Mouse (Mus musculus): ENCODE results near the gene Omg.
A peak's percentile ranks its signal among the peaks of the same experiment; 100 is the strongest.

Omg gene

DNA sequence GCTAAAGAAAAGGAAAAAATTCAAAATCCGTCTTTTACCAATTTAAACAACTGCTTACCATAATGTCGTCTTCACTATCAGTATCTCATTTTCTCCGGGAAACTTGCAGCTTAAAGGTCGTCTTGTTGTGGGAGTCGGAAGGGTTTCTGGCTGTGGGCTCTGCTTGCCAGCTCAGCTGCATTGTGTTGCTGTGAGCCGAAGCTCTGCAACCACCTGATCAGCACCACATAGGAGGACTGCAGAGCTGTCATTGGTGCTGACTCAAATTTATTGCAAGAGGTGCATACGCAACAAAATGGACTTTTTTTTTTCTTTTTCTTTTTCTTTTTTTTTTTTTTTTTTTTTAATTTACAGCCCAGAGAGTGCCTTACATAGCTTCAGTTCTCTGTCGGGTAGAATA lies at the start of gene Omg:
TSS of gene Omg (minus strand) at position 240 of the 400 bp plus-strand sequence.
- no peak for DNase-seq (ENCODE audit: low spot score)

DNA sequence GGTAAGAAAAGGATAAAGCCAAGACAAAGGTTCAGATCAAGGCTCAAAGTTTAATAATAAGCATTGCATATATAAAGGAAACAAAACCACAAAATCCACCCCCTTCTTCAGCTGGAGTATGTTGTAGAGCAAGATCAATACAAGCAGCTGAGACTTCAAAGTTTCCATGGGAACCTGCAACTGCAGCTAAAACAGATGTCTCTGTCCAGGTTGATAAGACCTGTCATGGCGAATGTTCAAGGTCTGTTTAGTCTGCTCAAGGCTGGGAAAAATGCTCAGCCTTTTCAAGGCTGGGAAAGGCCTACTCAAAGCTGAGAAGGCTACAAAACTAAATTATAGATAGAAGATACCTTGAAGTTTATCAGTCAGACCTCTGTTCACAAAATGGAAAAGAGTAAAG lies 48.7 kb upstream of the Omg start:
- peak; percentile 44 for DNase-seq (ENCODE audit: low spot score)

DNA sequence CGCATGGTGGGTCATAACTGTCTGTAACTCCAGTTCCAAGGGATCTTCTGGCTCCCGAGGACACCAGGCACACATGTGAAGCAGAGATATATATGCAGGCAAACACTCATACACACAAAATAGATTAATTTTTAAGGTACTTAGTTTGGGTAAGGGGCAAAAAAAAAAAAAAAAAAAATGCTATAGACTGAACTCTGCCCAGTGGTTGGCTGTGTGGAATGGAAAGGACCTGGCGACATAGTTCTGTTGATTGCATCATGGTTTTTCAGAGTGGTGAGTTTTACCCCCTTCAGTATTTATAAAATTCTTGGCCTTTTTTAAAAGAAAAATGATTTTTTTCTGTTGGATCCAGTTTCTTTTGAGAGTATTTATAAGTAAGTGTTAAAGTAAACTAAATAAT lies 32.4 kb upstream of the Omg start:
- DNase-seq (ENCODE audit: low spot score), result no peak

DNA sequence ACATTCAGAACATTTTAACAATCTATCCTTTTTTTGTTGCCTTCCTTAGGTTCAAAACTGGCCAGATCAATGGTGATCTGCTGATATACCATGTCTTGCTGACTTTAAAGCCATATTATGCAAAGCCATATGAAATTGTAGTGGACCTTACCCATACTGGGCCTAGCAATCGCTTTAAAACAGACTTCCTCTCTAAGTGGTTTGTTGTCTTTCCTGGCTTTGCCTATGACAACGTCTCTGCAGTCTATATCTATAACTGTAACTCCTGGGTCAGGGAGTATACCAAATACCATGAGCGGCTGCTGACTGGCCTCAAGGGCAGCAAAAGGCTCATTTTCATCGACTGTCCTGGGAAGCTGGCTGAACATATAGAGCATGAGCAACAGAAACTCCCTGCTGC lies 31.7 kb upstream of the Omg start:
- DNase-seq (ENCODE audit: low spot score), result no peak

DNA sequence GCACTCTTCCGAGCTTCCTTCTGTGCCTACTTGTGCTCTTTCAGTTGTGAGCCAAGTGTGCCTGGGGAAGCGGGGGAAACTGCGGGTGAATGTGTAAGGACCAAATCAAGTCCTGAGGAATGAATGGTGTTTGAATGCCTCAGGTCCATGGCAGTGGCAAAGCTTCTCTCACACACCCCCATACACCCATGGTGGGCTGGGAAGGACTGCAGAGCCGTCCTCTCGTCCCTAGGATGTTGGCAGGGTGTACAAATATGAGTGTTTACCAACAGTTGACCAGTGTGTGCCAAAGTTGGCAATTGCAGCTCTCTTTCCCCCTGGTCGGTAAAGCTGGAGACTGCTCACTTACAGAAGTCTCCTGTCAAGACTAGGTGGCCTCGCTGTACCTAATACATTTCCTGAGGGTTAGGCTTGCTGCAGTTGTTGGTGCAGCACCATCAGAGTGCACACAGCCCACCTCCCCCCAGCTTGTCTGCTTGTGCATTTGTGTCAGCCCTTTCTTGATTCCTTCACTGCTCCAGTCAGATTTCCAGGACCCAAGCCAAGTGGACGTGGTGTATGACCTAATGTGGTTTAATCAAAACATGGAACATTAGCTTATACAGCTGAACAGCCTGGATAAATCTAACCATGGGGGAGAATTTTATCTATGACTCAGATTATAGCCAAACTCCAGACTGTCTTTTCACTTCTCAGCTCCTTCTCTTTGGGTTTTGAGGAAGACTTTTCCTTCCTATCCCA lies 30.2 kb upstream of the Omg start:
- DNase-seq (ENCODE audit: low spot score), result no peak

DNA sequence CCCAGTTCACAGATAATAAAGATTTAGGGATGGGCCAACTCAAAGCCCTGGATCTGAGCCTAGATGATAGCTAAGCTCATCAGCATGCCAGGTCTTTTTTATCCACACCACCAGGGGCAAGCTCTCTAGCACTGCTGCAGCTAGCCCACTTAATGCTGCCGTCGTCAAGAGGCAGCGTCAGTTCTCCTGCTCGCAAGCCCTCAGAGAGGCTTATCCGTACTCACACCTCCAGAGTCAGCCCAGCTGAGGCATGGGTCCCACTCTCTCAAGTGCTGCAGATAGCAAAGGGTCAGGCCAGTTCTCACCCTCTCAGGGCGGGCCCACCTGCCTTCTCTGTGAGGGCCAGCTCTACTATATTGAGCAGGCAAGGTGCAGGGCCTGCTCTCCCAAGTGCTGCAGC lies 29.4 kb upstream of the Omg start:
- DNase-seq (ENCODE audit: low spot score), result no peak

DNA sequence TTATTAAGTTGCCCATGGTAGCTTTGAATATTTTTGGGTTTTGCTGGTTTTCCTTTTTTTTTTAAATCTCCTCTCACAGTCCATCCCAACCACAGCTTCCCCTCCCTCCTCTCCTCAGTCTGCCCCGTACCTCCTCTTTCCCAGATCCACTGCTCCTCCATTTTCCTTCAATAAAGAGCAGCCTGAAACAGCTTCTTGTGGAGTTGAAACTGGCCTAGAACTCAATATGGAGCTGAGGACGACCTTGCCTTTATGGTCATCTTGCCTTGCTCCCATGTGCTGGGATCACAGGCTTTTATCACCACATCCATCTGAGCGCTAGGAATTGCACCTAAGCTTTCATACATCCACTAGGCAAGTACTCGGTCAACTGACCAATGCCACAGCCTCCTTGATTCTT lies 27.6 kb upstream of the Omg start:
- no peak for DNase-seq (ENCODE audit: low spot score)

DNA sequence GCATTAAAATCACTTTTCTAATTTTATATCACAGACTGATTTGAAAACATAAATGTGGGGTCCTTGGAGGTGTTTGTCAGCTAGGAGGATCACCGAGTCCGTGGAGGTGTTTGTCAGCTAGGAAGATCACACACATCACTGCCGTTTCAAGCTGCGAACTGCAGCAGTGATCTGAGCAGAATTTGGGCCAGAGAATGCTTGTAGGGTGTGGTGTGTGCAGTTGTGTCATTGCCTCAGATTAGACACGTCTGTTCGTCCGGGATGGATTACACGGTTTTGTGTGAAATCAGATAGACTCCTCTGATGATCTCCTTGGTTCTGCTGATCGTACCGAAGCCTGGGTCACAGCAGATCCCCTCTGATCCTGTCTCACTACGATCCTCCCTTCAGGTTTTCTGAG lies 26.9 kb upstream of the Omg start:
- DNase-seq (ENCODE audit: low spot score), result no peak

DNA sequence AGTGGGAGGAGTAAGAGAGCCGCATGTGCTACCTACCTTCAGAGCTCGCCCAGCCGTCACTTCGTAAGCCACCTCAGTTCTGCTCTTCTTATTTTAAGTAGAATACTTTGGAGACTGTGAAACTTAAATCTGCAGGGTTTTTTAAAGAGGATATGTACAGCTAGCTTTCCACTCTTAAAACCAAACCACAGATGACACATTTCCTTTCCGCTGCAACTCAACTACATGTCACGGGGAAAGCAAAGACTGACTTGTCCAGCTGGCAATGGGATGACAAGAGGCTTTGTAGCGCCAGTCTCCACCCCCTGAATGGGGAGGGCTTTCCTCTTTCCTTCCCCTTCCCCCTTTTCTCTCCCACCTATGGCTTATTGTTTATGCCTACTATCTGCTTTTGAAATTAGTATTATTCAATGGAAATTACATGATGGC lies 26.5 kb upstream of the Omg start, which contains the start of the genes Evi2 and Evi2a:
TSS of gene Evi2 (minus strand) at position 257 of the 429 bp plus-strand sequence.
TSS of gene Evi2a (minus strand) at position 277 of the 429 bp plus-strand sequence.
- DNase-seq (ENCODE audit: low spot score), result no peak

DNA sequence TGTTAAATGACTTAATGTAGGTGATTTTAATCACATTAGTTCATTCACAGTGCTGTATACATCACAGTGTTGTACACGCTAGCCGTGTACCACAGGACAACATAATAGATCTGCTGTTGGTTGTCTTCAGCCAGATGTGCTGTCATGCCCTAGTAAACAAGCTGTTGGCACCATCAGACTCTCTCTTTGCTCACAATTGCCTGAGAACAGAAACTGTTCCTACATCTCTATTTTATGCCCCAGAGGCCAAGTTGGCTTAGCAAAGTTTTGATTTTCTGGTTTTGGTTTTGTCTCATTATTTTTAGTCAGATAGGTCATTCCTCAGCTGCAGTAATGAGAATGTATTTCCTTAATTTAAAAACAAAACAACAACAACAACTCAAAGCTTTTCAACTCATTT lies 25.9 kb upstream of the Omg start:
- no peak for DNase-seq (ENCODE audit: low spot score)

DNA sequence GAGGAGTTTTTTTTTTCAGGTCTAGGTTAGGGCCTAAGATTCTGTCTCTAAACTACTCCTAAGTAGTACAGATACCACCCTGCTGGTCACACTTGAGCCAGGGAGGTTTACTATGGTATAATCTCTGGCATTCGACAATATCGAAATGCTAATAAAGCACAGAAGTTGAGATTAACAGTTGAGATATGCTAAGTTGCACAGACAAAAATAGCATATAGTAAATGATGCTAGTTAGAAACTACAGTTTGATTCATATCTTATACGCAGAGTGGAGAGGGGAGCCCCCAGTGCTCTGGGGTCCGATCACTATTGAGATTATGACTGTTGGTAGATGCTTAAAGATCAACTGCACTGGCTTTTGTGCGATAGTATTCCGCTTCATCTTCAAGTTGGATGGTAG lies 25.3 kb upstream of the Omg start:
- no peak for DNase-seq (ENCODE audit: low spot score)

DNA sequence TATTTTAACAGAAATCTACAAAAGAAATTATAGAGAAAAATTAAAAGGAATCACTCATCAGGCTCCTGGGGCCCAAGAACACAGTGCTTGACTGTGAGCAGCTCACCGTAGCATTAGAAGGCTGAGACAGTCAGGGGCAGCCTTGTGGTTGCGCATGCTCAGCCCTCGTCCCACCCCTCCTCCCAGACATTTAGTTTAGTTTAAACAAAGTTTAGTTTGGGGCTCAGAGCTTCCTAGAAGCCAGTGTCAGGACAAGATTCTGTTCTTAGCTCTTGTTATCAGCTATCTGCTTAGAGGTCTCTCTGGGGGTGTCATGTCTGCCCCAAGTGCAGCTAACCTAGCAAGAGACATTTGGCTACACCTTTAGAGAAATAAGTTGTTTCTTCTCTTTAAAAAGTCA lies 24.7 kb upstream of the Omg start:
- DNase-seq (ENCODE audit: low spot score), result no peak

DNA sequence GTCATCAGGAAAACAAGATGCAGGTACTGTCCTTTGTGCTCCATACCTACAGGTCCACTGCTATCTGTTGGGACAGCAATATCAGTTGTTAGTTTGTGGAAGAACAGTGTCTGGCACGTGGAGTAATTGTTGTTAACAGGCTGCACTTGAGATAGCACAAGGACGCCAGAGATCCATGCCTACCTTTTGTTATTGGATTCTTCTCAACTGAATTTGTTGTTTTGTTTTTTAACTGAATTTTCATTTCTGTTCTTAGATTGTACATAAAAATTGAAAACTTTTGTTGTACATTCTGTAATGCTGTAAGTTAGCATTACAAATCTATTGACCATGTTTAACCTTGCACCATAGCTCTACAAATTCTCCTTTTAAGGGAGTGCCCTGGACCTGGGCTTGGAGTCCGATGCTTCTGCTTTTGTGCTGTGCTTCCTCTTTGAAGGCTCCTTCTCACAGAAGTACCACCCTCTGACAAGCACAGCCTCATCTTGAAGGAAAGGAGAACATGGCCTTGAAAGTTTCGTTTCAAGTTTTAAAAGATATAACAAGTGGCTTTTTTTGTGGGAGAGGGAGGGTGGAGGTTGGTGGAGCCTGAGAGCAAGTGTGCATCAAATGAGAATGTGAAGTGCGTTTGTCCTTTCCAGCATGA lies 24.0 kb upstream of the Omg start:
- no peak for DNase-seq (ENCODE audit: low spot score)

DNA sequence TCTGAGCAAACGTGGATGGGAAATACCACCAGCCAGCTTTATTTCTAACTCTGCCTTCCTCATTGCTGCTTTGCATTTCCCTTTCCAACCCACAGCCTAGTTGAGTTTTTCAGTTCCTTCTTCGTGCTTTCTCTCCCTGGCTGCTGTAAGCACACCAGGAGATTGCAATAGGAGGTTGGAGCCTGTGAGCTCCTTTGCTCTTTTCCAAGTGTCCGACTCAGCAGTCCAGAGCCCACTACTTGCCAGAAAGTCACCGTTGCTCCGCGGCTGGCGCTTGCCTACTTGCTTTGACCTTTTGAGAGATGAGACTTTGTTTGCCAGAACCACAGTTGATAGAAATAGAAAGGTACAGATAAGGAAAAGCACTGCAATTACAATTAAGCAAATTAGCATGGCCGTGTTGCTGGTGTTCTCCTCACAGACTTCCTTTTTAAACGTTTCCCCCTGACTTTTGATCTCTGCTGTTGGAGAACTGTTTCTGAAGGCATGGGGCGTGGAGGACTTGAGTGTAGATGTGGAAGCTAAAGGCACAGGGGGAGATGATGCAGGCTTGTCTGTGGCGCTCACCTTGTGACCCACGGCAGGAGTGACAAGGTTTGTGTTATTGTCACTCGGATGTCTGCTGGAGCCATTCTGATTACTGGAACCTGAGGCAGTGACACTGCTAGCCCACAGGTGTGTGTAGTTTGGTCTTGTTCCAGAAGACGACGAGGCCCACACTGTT lies 23.3 kb upstream of the Omg start:
- DNase-seq (ENCODE audit: low spot score), result no peak

DNA sequence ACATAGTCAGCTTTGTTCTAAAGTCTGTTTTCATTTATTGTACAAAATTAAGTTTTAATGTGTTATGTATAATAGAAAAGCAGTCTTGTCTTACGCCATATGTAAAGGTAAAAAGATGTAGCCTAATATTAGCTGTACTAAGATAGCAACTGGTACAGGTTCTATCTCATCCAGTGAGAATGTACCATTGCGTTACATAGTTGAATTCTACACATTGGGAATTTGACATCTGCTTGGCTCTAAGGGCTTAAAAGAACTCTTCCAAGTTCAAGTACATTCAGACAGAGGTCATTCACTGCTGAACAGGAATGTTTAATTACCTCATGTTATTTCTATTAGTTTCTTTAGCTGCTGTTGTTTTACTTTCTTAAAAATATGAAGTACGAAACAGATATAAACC lies 22.7 kb upstream of the Omg start:
- no peak for DNase-seq (ENCODE audit: low spot score)

DNA sequence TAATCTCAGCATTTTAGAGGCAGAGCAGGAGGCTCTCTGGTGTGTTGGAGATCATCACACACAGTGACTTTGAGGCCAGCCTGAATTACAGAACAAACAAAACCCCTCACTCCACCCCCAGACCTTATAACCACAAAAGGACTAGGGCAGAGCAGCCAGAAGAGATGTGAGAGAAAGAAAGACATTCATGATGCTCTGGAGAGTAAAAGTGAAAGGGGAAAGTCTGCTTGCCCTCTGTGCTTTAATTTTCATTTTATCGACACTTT lies 20.4 kb upstream of the Omg start:
- DNase-seq (ENCODE audit: low spot score), result no peak

DNA sequence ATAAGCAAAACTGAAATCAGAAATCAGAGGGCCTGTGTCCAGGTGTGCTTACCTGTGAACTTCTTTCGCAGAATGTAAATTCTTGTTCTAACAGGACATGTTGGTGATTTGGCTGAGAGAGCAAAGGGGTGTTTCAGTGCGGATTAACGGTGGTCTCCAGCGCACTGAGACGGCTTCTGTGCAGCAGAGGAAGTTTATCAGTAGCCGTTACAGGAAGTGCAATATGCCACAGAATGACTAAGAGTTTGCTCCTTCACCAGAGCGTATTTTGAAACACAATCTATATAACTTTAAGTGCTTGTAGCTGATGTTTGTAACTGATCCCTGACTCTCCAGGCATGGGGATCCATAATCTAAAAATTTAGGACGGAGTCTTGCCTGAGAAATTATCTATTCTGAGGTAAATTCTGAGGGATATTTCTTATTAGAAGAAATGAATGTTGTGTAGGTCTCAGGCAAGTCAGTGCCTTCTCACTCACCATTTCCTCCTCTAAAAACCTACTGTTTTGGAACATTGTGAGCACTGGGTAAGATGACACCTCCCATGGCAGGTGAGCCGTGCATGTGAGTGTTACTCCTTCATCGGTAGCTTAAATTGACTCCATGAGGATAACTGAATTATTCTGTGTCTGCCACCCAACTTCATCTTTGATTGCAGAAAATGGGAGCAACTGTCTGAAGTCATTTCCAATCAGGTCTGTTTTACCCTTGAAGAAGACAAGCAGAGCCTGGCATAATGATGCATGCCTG lies 19.9 kb upstream of the Omg start, which contains the start of gene Evi2b:
TSS of gene Evi2b (minus strand) at position 203 of the 750 bp plus-strand sequence.
- no peak for DNase-seq (ENCODE audit: low spot score)

DNA sequence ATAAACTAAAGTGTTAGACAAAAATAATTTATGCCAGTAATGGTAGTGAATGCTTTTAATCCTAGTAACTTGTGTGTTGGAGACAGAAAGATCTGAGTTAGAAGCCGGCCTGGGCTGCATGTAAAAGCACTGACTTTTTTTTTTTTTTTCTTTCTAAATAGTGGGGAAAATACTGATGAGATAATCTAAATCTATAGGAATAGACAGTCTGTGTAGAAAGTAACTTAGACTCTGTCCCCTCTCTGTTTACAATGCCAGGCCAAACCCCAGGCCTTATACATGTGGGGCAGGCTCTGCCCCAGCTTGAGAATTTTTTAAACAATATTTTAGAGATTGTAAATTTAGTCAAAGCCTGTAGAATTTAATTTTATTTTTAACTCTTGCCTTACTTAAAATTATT lies 19.1 kb upstream of the Omg start:
- DNase-seq (ENCODE audit: low spot score), result no peak

DNA sequence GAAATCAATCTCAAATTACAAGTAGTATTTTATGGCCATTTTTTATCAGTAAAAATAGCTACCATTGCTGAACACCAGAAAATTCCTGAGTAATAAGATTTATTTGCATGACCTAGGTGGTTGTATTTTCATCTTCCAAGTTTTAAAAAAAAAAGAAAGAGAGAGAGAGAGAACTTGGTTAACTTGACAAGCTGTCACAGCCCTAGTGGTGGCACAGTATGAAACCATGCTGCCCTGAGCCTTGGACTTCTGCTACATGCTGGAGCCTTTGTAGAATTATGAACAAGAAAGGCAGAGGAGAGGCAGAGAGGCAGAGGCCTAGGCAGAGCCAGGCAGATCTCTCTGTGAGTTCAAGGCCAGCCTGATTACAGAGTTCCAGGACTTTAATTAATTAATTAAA lies 18.0 kb upstream of the Omg start:
- no peak for DNase-seq (ENCODE audit: low spot score)

DNA sequence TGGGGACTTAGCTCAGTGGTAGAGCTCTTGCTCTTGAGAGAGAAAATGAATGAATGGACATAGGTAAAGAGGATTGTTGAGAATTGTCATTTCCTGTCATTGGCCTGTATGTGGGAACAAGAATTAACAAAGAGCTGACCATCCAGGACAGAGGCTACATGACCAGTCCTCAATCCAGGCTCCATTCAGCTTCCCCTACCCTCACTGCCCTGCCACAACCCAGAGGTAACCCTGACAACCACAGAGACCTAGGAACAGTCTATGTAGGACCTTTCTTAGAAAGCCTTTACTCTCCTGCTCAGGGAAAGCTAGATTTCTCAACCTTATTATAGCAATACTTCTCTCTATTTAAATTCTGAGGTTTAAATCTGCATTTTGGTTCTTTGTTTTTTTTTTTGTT lies 16.9 kb upstream of the Omg start:
- DNase-seq (ENCODE audit: low spot score), result no peak

DNA sequence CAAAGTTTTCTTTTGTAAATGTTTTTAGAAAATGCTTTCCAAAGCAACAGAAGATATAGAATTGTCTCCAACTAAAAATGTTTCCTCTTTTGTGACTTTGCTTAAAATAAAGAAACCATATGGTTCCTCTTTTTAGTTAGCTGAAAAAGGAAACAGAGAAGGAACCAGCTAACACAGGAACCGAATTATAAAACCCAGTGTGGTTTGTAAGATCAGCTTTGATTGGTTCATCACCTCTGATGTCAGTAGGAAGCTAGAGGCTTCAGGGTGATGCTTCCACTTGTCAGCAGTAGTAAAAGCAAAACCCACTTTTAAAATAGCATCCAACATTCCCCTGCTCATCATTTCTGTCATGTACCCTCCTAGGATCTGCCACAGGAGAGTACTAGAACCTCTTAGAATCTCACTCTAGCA lies 16.0 kb upstream of the Omg start:
- no peak for DNase-seq (ENCODE audit: low spot score)

DNA sequence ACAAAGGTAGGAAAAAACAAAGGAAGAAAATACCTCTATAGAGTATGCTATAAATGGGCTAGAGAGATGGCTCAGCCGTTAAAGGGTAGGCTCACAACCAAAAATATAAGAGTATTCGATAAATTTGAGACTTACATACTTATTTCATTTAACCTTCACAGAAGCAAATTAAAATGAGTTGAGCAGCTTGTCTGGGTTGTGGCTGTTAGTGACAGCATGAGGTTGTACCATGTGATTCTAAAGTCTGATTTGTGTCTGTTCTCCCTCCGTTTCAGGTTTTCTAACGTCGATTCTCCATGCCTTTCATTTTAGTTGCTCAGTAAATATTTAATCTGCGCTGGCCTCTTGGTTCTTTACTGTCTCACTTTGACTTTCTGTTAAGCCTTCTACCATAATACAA lies 15.4 kb upstream of the Omg start:
- DNase-seq (ENCODE audit: low spot score), result no peak

DNA sequence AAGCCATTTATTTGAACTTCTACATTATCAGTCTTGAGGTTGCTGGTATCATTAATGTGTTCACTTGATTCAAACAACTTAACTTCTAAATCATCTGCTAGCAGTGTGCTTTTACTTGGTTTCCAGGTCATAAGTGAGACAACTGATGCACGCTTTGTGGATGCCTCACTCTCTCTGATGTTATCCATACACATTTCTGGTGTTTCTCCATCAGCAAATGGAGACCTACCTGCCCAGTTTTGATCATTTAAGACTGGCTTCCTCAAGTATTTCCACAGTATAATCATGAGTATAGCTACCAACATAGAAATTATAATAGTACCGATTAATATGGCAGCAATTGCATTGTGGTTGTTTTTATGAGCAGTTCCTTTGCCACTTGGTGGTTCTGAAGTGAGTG lies 11.9 kb upstream of the Omg start:
- no peak for DNase-seq (ENCODE audit: low spot score)
